Mouse (Mus musculus) thymus, adult 2 months (tissue): ENCODE results near the gene BC024978.

ENCODE experiments used
- CTCF ChIP-seq: fragments of 200-500 bp; IDR thresholded peaks from 2 replicates; pipeline ENCODE4 v1.5.1; 2012; ENCODE audit warnings: mild to moderate bottlenecking, control low read depth, low read length, moderate library complexity, borderline replicate concordance; ENCODE audit not compliant: control insufficient read depth, poor library complexity, insufficient read depth; ENCODE audit errors: extremely low read depth
- POLR2A ChIP-seq: fragments of 200-500 bp; IDR thresholded peaks from 2 replicates; pipeline ENCODE4 v1.6.1; 2012; ENCODE audit warnings: mild to moderate bottlenecking, low read length, control low read depth, moderate library complexity; ENCODE audit not compliant: control insufficient read depth, poor library complexity, insufficient read depth; ENCODE audit errors: extremely low read depth

GRCm38 (mm10) chr7:27180837-27181695, 14.5 kb upstream of the BC024978 start, which contains the start of the genes Gm21983 and Mia:
- TF ChIP-seq POLR2A (no peak), CTCF (no peak)
